Mouse (Mus musculus) E14TG2a.4 (cell line): ENCODE data around the gene Armh2.

Source experiments
- CTCF ChIP-seq: conservative IDR thresholded peaks from 2 replicates; pipeline ENCODE4 v1.5.1; 2014; ENCODE audit warnings: low read length
- POU5F1 ChIP-seq: IDR thresholded peaks from 2 replicates; pipeline ENCODE4 v1.6.1; 2014; ENCODE audit warnings: low read length, borderline replicate concordance

GRCm38 (mm10) chr13:24751396-24751795 lies 10.4 kb downstream of the Armh2 start:
- TF ChIP-seq CTCF (no peak), POU5F1 (no peak)
